24 mouse cellular contexts compared by ENCODE assay signal in genomic region chr1:175607308-175607707, GRCm38 (mm10). TPM values are rescaled to one million over a fixed set of nuclear protein-coding genes. Genes with fewer than 3 reads are reported as not detected.
DNase-seq lines count a peak whose midpoint lies in the region; ATAC-seq and TF ChIP-seq lines count a peak whose summit lies in the region.
"Had no signal": no experiment of that assay in that cellular context is flagged by ENCODE, and none has a peak within 500 bp of the region (broad histone marks: within the 10 kb centered on the region; RNA-seq: fewer than 3 reads in every experiment).

No protein-coding gene starts in this region.

- peak; percentile 26; the same call in 1 of the 2 replicates for ATAC-seq in intestine, embryonic 16.5 days
- ATAC-seq in liver, embryonic 14.5 days (ENCODE audit: insufficient read depth), result 0 out of 2 replicates have a peak, but pooled peaks have one; percentile 27
- ATAC-seq in stomach, embryonic 14.5 days (ENCODE audit: insufficient number of reproducible peaks, insufficient read depth, low FRiP score, low read depth), result peak; percentile 55; the same call in 1 of the 2 replicates
- ATAC-seq in erythroid progenitor cell, adult 5-6 weeks (replicated peaks; ENCODE audit: low FRiP score, poor library complexity, severe bottlenecking), result no peak
- ATAC-seq: CD4-positive, CD25-positive, alpha-beta regulatory T cell, adult 4 months; forebrain, embryonic 13.5 days; forebrain, postnatal 0 days had no signal

- no peaks in the 10 kb centered on the region; the same call in 1 of the 2 replicates for H3K36me3 ChIP-seq in heart, adult 2 months (ENCODE audit: control insufficient read depth, insufficient read depth, low read length)
- H3K36me3 ChIP-seq in intestine, embryonic 16.5 days (ENCODE audit: control insufficient read depth, insufficient read depth, low read length), result peaks cover 20% of the 10 kb centered on the region
- H3K36me3 ChIP-seq in liver, embryonic 14.5 days (replicated peaks; ENCODE audit: control insufficient read depth, insufficient read depth, low read depth), result peaks cover 36% of the 10 kb centered on the region
- H3K36me3 ChIP-seq in stomach, embryonic 14.5 days (ENCODE audit: control insufficient read depth, insufficient read depth, low read length), result peaks cover 44% of the 10 kb centered on the region

- no peak overlapping the region for H3K4me3 ChIP-seq in heart, adult 2 months
- no peak overlapping the region for H3K4me3 ChIP-seq in intestine, embryonic 16.5 days (ENCODE audit: low read length)
- H3K4me3 ChIP-seq in liver, embryonic 14.5 days (ENCODE audit: insufficient read depth in 1 of 2, low read depth in 2 of 2, low read length in 2 of 2), result no peak overlapping the region
- H3K4me3 ChIP-seq in stomach, embryonic 14.5 days (ENCODE audit: low read depth, low read length), result no peak overlapping the region
- H3K4me3 ChIP-seq: embryonic facial prominence, embryonic 13.5 days; forebrain, embryonic 13.5 days; gastrocnemius, adult 2 months; heart, embryonic 10.5 days; hindbrain, embryonic 12.5 days had no signal

- TF ChIP-seq EP300 in heart, adult 2 months (IDR thresholded peaks at IDR 0.05; ENCODE audit: insufficient read depth, low read depth, low read length), result no peak
- no peak for TF ChIP-seq EP300 in liver, embryonic 14.5 days (IDR thresholded peaks at IDR 0.05; ENCODE audit: low read depth)

- no peaks in the 10 kb centered on the region for H3K27me3 ChIP-seq in heart, adult 2 months (ENCODE audit: control insufficient read depth, insufficient read depth, low read length)
- no peaks in the 10 kb centered on the region for H3K27me3 ChIP-seq in intestine, embryonic 16.5 days (replicated peaks; ENCODE audit: control insufficient read depth, insufficient read depth, low read length)
- no peaks in the 10 kb centered on the region for H3K27me3 ChIP-seq in liver, embryonic 14.5 days (ENCODE audit: control insufficient read depth, insufficient read depth, low read length)
- H3K27me3 ChIP-seq in stomach, embryonic 14.5 days (ENCODE audit: control insufficient read depth, insufficient read depth, low read length), result no peaks in the 10 kb centered on the region
- H3K27me3 ChIP-seq: embryonic facial prominence, embryonic 13.5 days; forebrain, embryonic 13.5 days; hindbrain, embryonic 12.5 days had no signal

- no peaks in the 10 kb centered on the region for H3K4me1 ChIP-seq in heart, adult 2 months (ENCODE audit: control insufficient read depth, insufficient read depth, low read length)
- H3K4me1 ChIP-seq in intestine, embryonic 16.5 days (ENCODE audit: control insufficient read depth, insufficient read depth, low read length), result no peaks in the 10 kb centered on the region
- H3K4me1 ChIP-seq in liver, embryonic 14.5 days (replicated peaks; ENCODE audit: control insufficient read depth in 2 of 2, insufficient read depth in 2 of 2, low read length in 1 of 2), result peaks cover 0 to 2% of the 10 kb centered on the region in 2 experiments; a peak in 1 of 4 replicates
- no peaks in the 10 kb centered on the region for H3K4me1 ChIP-seq in stomach, embryonic 14.5 days (ENCODE audit: control insufficient read depth, insufficient read depth, low read length)
- H3K4me1 ChIP-seq: embryonic facial prominence, embryonic 13.5 days; forebrain, embryonic 13.5 days; heart, embryonic 10.5 days; hindbrain, embryonic 12.5 days had no signal

- no peaks in the 10 kb centered on the region for H3K9me3 ChIP-seq in intestine, embryonic 16.5 days (ENCODE audit: control insufficient read depth, low read length)
- H3K9me3 ChIP-seq in liver, embryonic 14.5 days (ENCODE audit: control insufficient read depth, low read length), result no peaks in the 10 kb centered on the region
- no peaks in the 10 kb centered on the region for H3K9me3 ChIP-seq in stomach, embryonic 14.5 days (ENCODE audit: control insufficient read depth, low read depth, low read length)
- H3K9me3 ChIP-seq: embryonic facial prominence, embryonic 13.5 days; forebrain, embryonic 13.5 days; G1E; heart, embryonic 10.5 days; hindbrain, embryonic 12.5 days had no signal

- H3K9ac ChIP-seq in heart, adult 2 months (ENCODE audit: low read depth, low read length), result no peak overlapping the region
- H3K9ac ChIP-seq in intestine, embryonic 16.5 days (ENCODE audit: low read depth, low read length), result no peak overlapping the region
- no peak overlapping the region for H3K9ac ChIP-seq in liver, embryonic 14.5 days (replicated peaks)
- H3K9ac ChIP-seq in stomach, embryonic 14.5 days (replicated peaks; ENCODE audit: low read depth, low read length), result no peak overlapping the region
- H3K9ac ChIP-seq: embryonic facial prominence, embryonic 13.5 days; forebrain, embryonic 13.5 days; forebrain, postnatal 0 days; hindbrain, embryonic 12.5 days had no signal

- no peak overlapping the region for H3K27ac ChIP-seq in heart, adult 2 months
- H3K27ac ChIP-seq in intestine, embryonic 16.5 days (ENCODE audit: low read length), result no peak overlapping the region
- H3K27ac ChIP-seq in liver, embryonic 14.5 days, result no peak overlapping the region
- peak overlapping the region; percentile 39; the same call in 1 of the 2 replicates for H3K27ac ChIP-seq in stomach, embryonic 14.5 days (ENCODE audit: low read length)
- H3K27ac ChIP-seq: embryonic facial prominence, embryonic 13.5 days; forebrain, embryonic 13.5 days; gastrocnemius, adult 2 months; heart, embryonic 10.5 days; hindbrain, embryonic 12.5 days had no signal

- TF ChIP-seq CTCF in heart, adult 2 months (IDR thresholded peaks at IDR 0.05), result no peak
- no peak for TF ChIP-seq CTCF in liver, embryonic 14.5 days (IDR thresholded peaks at IDR 0.05; ENCODE audit: low read depth)

- no peaks in the 10 kb centered on the region for H3K79me2 ChIP-seq in heart, adult 2 months (replicated peaks; ENCODE audit: control insufficient read depth, insufficient read depth, low read length)

- TF ChIP-seq POLR2A in heart, adult 2 months (IDR thresholded peaks at IDR 0.05; ENCODE audit: insufficient read depth, low read depth, low read length), result no peak

- intact Hi-C loops in heart, adult 2 months (cut with DNase I), result no loop called here
- intact Hi-C loops in left cerebral cortex, postnatal 14 days (cut with DNase I), result no loop called here

- no peak overlapping the region for H3K4me2 ChIP-seq in intestine, embryonic 16.5 days (ENCODE audit: low read depth, low read length)
- H3K4me2 ChIP-seq in liver, embryonic 14.5 days (ENCODE audit: low read depth), result no peak overlapping the region
- no peak overlapping the region for H3K4me2 ChIP-seq in stomach, embryonic 14.5 days (replicated peaks; ENCODE audit: low read depth, low read length)
- H3K4me2 ChIP-seq: embryonic facial prominence, embryonic 13.5 days; forebrain, embryonic 13.5 days; hindbrain, embryonic 12.5 days had no signal

- DNase-seq in heart, adult 11 months, result peak; percentile 58
- no peak for DNase-seq in heart, adult 2 months
- DNase-seq in liver, embryonic 14.5 days (ENCODE audit: low read depth in 3 of 3, low spot score in 3 of 3), result no peak
- no peak for DNase-seq in cerebellum, postnatal 25 days
- no peak for DNase-seq in left cerebral cortex, postnatal 14 days (ENCODE audit: low spot score in 2 of 2)
- DNase-seq: adrenal gland, postnatal 10 days; B cell, adult 2 months; cerebellum, adult 11-12 months; cerebellum, adult 9-10 months; cerebellum, postnatal 36 days; forebrain, postnatal 0 days; gastrocnemius, adult 2 months; gastrocnemius, postnatal 25 days; heart, postnatal 10 days; heart, postnatal 4 days had no signal

- WGBS in heart, adult 2 months, result 91% methylated on average over 6 of the region's 6 CpGs
- 70% methylated on average over 6 of the region's 6 CpGs for WGBS in intestine, embryonic 16.5 days
- WGBS in liver, embryonic 14.5 days (ENCODE audit: insufficient replicate concordance), result 66% methylated on average over 6 of the region's 6 CpGs
- WGBS in stomach, embryonic 14.5 days, result 78% methylated on average over 6 of the region's 6 CpGs

RNA-seq across cellular contexts. Expression of gene Kmo, which starts 12.9 kb away (rescaled TPM):
- under 1 TPM; 0.20 to 0.34 TPM for total RNA-seq in heart, adult 2 months (2021)
- polyA plus RNA-seq in heart, adult 2 months (2012; rRNA removed), result 0.49 and 0.59 TPM in 2 replicates
- 0.68 and 0.72 TPM in 2 replicates for polyA plus RNA-seq in intestine, embryonic 16.5 days (2015; fragmentation: Nextera tagmentation; extraction: Ambion mirVana)
- 4.1 and 5.8 TPM in 2 replicates for polyA plus RNA-seq in liver, embryonic 14.5 days (2012; rRNA removed)
- polyA plus RNA-seq in liver, embryonic 14.5 days (2014; fragmentation: Nextera tagmentation; extraction: Ambion mirVana), result 9.4 and 9.7 TPM in 2 replicates
- 0.16 and 0.56 TPM in 2 replicates for polyA plus RNA-seq in stomach, embryonic 14.5 days (2014; fragmentation: Nextera tagmentation; extraction: Ambion mirVana)
- 2.5 TPM in 1 of 2 replicates, not detected in the other for total RNA-seq in erythroid progenitor cell, adult 5-6 weeks (2015; ENCODE audit: low replicate concordance)
- 3.8 and 4.0 TPM in 2 replicates for total RNA-seq in erythroid progenitor cell, adult 5-6 weeks (2017; ENCODE audit: low replicate concordance)
- total RNA-seq in left cerebral cortex, postnatal 14 days (2021), result not detected
- total RNA-seq: forebrain, postnatal 0 days; G1E; heart, postnatal 4 days had no signal
- polyA plus RNA-seq: forebrain, embryonic 13.5 days; forebrain, postnatal 0 days; G1E; hindbrain, embryonic 12.5 days had no signal

RNA-seq across cellular contexts. Expression of gene Fh1, which starts 18.1 kb away (rescaled TPM):
- total RNA-seq in heart, adult 2 months (2021), result 100 to 1,000 TPM; 504 to 594 TPM
- polyA plus RNA-seq in heart, adult 2 months (2012; rRNA removed), result 257 and 465 TPM in 2 replicates
- polyA plus RNA-seq in intestine, embryonic 16.5 days (2015; fragmentation: Nextera tagmentation; extraction: Ambion mirVana), result 176 TPM in 2 replicates
- 31.8 and 56.1 TPM in 2 replicates for polyA plus RNA-seq in liver, embryonic 14.5 days (2012; rRNA removed)
- polyA plus RNA-seq in liver, embryonic 14.5 days (2014; fragmentation: Nextera tagmentation; extraction: Ambion mirVana), result 91.0 and 96.6 TPM in 2 replicates
- polyA plus RNA-seq in stomach, embryonic 14.5 days (2014; fragmentation: Nextera tagmentation; extraction: Ambion mirVana), result 139 and 147 TPM in 2 replicates
- 29.3 and 41.4 TPM in 2 replicates for total RNA-seq in erythroid progenitor cell, adult 5-6 weeks (2015; ENCODE audit: low replicate concordance)
- 15.9 and 30.9 TPM in 2 replicates for total RNA-seq in erythroid progenitor cell, adult 5-6 weeks (2017; ENCODE audit: low replicate concordance)
- 10 to 100 TPM; 76.5 to 90.3 TPM for total RNA-seq in left cerebral cortex, postnatal 14 days (2021)
